Mouse (Mus musculus): Measurements from ENCODE around the gene Gm21188.
"Not testable (repeated sequence)": the region's sequence is repeated elsewhere in the genome, so short reads cannot be mapped to it uniquely, and the experiment has no call there.

Gm21188 gene

GRCm38 (mm10) chr13:120052085-120052484, at the start of gene Gm21188:
Gene Gm21188 (minus strand): TSS chr13:120052194.
- not testable (repeated sequence) for DNase-seq

GRCm38 (mm10) chr13:120099327-120099726, 47.3 kb upstream of the Gm21188 start:
- DNase-seq: not testable (repeated sequence)

DNA sequence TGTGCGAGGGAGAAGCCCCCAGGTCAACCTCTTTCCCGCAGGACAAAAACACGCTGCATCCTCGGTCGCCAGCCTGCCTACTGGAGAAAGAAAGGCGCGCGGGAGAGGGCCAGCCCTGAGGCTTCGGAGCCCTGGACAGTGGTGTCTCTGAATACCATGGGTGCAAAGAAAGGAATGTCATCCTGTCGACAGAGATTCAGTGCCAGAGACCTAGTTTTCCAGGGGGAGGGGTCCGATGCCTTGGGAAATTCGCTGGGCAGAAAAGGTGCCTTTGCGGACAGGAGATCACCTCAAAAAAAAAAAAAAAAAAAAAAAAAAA, 44.9 kb upstream of the Gm21188 start:
- not testable (repeated sequence) for DNase-seq

- not testable (repeated sequence) for DNase-seq
These were observed 44.4 kb upstream of the Gm21188 start for GRCm38 (mm10) chr13:120096241-120096937.

- not testable (repeated sequence) for DNase-seq
These were observed 41.0 kb upstream of the Gm21188 start for GRCm38 (mm10) chr13:120092950-120093349.

DNA sequence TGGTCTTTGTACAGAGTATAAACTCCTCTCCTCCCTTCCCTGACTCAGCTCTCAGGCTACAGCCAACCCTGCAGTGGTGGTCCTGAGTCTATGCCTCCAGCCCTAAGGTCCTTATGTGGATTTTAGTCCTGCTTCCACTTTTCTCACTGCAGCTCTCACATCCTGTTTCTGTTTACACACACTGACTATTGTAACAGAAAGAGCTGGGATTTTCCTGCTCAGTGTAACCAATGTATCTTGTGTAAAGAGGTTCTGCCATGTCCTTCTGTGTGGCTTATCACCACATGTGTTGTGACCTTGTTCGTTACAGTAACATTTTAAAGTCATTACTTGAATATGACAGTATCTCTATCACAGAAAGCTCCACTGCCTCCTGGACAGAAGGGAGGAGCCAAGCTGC, 27.6 kb upstream of the Gm21188 start:
- DNase-seq: not testable (repeated sequence)

- DNase-seq: not testable (repeated sequence)
These were observed 18.9 kb upstream of the Gm21188 start for GRCm38 (mm10) chr13:120070878-120071277.

DNA sequence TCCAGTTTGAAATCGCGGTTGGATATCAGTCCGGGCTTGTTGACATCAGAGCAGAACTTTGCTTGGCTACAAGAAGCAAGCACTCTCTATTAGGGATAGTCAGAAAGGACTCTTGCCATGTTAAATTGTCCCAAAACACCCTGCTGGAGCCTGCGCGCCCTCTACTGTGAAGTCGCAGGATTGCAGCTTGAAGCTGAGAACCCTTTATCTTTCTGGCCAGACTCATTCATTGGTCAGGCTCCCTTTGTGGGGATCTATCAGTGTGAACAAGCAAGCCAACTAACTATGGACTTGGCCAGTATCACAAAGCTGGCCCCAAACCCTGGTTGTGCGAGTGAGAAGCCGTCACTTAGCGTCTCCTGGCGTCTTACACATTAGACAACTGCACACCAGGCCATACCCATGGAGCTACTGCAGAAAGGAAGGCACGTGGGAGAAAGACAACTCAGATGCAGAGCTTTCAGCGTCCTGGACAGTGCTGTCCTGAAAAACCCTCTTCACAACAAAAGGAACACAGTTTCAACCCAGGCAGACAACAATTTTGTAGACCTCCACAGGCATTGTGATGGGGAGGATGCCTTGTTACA, 18.1 kb upstream of the Gm21188 start:
- not testable (repeated sequence) for DNase-seq

DNA sequence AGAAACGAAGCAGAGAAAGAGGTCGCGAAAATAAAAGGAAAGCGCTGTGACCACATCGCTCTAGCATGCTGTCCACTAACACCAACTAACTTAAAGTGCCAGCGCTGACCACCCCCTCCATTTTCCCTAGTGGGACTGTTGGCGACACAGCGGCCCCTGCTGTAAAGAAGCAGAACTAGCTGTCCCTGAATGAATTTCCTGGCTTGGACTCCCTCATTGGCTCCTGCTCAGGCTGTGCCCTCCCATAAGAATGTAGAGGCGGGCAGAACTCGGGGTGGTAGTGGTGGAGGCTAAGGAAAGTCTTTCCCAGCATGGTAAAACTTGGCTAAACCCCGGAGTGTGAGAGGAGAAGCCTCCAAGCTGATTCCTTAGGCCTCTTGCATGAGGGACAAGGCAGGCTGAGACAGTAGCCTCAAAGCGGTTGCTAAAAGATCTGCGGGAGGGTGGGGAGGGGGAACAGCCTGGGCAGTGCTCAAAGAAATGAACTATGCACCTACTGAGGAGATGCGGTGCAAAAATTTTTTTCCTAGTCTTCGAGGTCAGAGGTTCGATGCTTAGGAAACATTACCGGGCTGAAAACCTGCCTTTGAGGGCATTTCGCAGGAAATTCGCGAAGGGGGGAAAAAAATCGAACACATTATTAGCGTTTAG, 11.6 kb upstream of the Gm21188 start:
- DNase-seq: not testable (repeated sequence)

DNA sequence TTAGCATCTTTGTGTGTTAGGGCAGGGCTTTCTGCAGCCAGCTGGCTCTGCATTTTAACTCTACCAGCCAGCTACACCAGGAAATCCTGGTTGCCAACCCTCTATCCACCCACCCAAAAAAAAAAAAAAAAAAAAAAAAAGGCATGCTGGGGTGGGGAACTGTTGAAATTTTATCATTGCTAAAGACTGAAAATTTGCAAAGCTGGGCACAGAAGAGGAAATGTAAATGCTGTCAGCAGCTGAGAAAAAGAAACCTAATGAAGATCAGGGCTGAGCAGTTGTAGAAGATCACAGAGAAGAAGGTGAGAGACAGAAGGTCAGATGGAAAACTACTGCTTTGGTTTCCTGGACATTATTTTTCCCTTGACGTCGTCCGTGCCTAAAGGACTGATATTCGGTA, 10.9 kb upstream of the Gm21188 start:
- not testable (repeated sequence) for DNase-seq

- DNase-seq: not testable (repeated sequence)
These were observed 3.4 kb downstream of the Gm21188 start for GRCm38 (mm10) chr13:120048608-120049007.

- DNase-seq: not testable (repeated sequence)
These were observed 3.8 kb downstream of the Gm21188 start for GRCm38 (mm10) chr13:120048186-120048585.

- not testable (repeated sequence) for DNase-seq
These were observed 5.4 kb downstream of the Gm21188 start for GRCm38 (mm10) chr13:120046422-120047209.

GRCm38 (mm10) chr13:120041145-120041544, 10.8 kb downstream of the Gm21188 start:
- DNase-seq: peak; percentile 48

DNA sequence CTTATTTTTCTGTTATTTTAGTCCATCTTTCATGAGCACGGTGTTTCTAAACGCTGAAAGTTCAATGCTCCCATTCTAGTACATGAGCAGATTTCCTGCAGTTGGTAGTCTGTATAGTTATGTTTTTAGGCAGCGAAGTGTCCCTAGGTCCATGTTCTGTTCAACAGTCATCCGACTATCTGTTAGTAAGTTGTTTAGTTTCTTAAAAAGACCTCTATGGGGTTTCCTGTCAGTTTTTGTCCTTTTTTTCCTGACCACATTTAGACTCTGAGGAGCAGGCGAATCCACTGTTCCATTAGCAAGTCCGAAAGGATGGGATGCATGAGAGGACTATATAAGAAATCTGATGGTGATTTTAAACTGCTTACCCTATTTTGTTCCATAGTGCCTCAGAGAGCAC, 14.1 kb downstream of the Gm21188 start:
- not testable (repeated sequence) for DNase-seq

GRCm38 (mm10) chr13:120036577-120037115, 15.3 kb downstream of the Gm21188 start:
- not testable (repeated sequence) for DNase-seq

DNA sequence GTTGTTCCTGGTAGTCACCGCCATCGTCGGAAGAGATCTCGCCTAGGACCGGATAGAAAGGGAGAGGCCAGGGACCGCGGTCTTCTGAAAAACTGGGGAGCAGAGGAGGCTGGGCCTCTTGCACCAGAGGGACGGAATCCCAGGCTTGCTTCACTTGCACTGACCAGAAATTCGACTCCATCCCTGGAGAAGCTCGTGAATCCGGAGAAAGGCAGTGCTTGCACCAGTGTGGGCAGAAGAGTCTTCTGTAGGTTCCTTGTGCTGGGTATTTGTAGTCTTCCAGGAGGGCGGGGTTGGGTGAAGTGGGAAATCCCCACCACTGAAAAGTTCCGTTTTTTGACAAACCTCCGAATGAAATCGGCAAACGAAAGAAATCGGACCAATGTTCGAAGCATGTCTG, 16.8 kb downstream of the Gm21188 start:
- not testable (repeated sequence) for DNase-seq

DNA sequence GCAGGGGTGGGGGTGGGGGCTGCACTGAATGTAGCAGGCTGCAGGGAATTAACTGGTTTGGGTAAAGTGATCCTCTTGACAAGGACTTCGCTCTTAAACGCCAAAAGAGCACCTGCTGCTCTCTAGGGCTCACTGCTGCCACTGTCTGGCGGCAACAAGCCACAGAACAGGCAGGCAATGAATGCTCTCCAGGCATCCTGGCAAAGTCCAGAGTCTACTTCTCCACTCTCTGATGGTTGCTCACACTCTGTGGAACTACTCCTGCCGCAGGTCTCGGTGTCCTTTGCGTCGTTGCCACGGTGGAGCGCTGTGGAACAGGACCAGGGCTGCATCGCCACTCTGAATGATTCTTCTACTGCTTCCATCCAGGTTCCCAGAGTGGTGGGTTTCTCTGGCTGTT, 17.4 kb downstream of the Gm21188 start:
- DNase-seq: not testable (repeated sequence)

DNA sequence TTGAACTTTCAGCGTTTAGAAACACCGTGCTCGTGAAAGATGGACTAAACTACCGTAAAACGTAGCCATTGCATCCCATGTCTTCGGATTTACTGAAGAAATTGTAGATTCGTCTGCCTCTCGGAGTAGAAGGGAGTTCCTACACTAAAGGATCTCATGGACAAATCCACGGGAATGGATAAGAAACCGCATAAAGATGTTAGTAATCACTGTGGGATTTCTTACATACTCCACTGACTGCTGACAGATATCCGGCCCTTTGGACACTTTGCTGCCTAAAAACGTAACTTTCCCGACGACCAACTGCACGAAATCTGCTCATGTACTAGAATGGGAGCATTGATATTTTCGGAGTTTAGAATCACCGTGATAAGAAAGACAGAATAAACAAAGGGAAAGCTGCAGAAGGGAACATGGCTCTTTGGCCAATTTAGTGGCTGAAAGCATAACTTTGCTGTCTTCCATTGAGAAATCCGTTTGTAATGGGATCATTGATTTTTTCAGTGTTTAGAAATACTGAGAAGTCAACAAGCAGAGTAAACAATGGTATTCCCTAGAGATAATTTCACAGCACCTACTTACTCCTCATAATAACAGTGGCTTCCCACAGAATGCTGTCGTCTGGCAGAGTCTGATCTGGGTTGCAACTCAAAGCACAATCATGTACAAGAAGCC, 18.3 kb downstream of the Gm21188 start:
- DNase-seq: peak; percentile 42

DNA sequence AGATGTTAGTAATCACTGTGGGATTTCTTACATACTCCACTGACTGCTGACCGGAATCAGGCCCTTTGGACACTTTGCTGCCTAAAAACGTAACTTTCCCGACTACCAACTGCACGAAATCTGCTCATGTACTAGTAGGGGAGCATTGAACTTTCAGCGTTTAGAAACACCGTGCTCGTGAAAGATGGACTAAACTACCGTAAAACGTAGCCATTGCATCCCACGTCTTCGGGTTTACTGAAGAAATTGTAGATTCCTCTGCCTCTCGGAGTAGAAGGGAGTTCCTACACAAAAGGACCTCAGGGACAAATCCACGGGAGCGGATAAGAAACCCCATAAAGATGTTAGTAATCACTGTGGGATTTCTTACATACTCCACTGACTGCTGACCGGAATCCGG, 20.3 kb downstream of the Gm21188 start:
- DNase-seq: peak; percentile 60

GRCm38 (mm10) chr13:120027368-120027767, 24.6 kb downstream of the Gm21188 start:
- peak; percentile 26 for DNase-seq

GRCm38 (mm10) chr13:120026911-120027310, 25.1 kb downstream of the Gm21188 start, which contains the start of gene Gm36079:
Gene Gm36079 (minus strand): TSS chr13:120027011.
- not testable (repeated sequence) for DNase-seq
